Mouse (Mus musculus): Measurements from ENCODE around the gene Mrps12. TPM values are rescaled to one million over a fixed set of nuclear protein-coding genes. Genes with fewer than 3 reads are reported as not detected.

Mrps12 gene
- 129 and 153 TPM in 2 replicates for polyA plus RNA-seq (2014; fragmentation: Nextera tagmentation; extraction: Ambion mirVana)

DNA sequence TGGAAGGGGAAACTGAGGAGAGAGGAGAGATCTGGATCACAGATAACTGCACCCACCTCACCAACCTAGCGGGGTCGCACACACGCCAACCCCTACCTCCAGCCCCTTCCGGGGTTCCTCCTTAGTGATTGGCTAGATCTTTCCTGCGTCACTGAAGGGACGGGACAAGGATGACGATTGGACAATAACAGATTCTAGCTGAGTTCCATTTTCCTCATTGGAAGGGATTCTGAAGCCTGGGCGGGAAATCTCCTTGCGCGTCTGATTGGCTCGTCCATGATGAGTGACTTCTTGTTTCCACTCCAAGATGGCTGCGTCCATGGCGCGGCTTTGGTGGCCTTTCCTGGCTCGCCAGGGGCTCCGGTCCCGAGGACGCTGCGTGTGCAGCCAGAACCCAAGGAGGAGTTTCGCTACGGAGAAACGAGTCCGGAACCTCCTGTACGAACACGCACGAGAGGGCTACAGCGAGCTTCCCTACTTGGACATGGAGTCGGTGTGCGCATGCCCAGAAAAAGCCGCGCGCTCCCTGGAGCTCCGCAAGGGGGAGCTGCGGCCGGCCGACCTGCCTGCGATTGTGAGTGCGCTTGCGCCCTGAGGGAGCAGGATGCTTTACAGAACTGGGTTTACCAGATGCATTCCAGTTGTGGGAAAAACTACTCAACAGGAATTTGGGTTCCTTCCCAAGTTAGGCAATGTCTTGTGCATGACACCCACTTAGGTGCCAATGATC lies at the start of gene Mrps12, which contains the start of gene Sars2:
Mrps12 (minus strand) TSS at position 112 of the 730 bp plus-strand sequence.
Sars2 (plus strand) TSS at position 284 of the 730 bp plus-strand sequence.
- peak within 1 kb of the TSS; percentile 79 for H3K27ac ChIP-seq (ENCODE audit: low read length)
- peaks cover 4% of the 10 kb centered on the region; the same call in 1 of the 2 replicates for H3K4me1 ChIP-seq (ENCODE audit: control insufficient read depth, insufficient read depth, low read length)
- H3K9me3 ChIP-seq (ENCODE audit: control insufficient read depth, low read depth, low read length) = no peaks in the 10 kb centered on the region
- H3K4me3 ChIP-seq (ENCODE audit: low read depth, low read length) = peak within 1 kb of the TSS; percentile 52
- H3K27me3 ChIP-seq (ENCODE audit: control insufficient read depth, insufficient read depth, low read length) = no peaks in the 10 kb centered on the region
- peaks cover 7% of the 10 kb centered on the region; the same call in 1 of the 2 replicates for H3K36me3 ChIP-seq (ENCODE audit: control insufficient read depth, insufficient read depth, low read length)
- ATAC-seq (ENCODE audit: insufficient number of reproducible peaks, insufficient read depth, low FRiP score, low read depth) = peak; percentile 97
- peak within 1 kb of the TSS; percentile 92 for H3K4me2 ChIP-seq (replicated peaks; ENCODE audit: low read depth, low read length)
- WGBS = under 1% methylated on average over 39 of the region's 39 CpGs
- peak within 1 kb of the TSS; percentile 78 for H3K9ac ChIP-seq (replicated peaks; ENCODE audit: low read depth, low read length)

DNA sequence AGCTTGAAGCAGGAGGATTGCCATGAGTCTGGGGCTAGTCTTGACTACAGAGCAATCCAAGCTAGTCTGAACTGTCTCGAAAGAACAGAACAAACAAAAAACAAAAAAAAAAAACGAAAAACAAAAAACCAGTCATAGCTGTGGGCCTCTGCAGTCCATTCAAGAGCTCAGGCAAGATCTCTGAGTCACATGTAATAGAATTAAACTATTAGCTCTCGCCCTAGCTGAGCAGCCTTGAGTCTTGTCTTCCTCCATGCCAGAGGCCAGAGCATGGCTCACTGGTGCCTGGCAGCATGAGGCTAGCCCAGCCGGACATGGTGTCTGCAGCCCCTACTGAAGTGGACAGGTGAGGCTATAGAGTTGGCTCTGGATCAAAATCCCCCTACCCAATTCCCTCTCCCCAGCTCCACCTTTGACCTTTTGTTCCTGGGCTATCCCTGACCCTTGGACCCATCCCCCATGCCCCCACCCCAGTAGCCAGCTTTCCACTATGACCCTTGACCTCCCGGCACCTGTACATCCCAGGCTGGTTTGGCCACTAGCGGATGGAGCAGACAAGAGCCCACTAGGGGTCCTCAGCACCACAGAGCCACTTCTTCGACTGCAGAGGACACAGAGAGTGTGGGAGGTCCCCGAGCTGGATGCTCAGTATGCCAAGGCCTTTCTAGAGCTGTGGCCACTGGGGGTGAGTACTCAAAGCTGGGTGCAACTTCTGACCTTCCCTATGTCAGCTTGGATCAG lies 48.6 kb upstream of the Mrps12 start:
- H3K27me3 ChIP-seq (ENCODE audit: control insufficient read depth, insufficient read depth, low read length) = no peaks in the 10 kb centered on the region
- H3K36me3 ChIP-seq (ENCODE audit: control insufficient read depth, insufficient read depth, low read length) = peaks cover 3% of the 10 kb centered on the region; the same call in 1 of the 2 replicates
- peaks cover 19% of the 10 kb centered on the region for H3K4me1 ChIP-seq (ENCODE audit: control insufficient read depth, insufficient read depth, low read length)
- ATAC-seq (ENCODE audit: insufficient number of reproducible peaks, insufficient read depth, low FRiP score, low read depth) = no peak
- no peaks in the 10 kb centered on the region for H3K9me3 ChIP-seq (ENCODE audit: control insufficient read depth, low read depth, low read length)
- H3K4me3 ChIP-seq (ENCODE audit: low read depth, low read length) = no peak overlapping the region
- H3K4me2 ChIP-seq (replicated peaks; ENCODE audit: low read depth, low read length) = no peak overlapping the region
- peak overlapping the region; percentile 44; the same call in 1 of the 2 replicates for H3K27ac ChIP-seq (ENCODE audit: low read length)
- 59% methylated on average over 8 of the region's 8 CpGs for WGBS
- H3K9ac ChIP-seq (replicated peaks; ENCODE audit: low read depth, low read length) = no peak overlapping the region

GRCm38 (mm10) chr7:28789235-28789634 lies 47.6 kb upstream of the Mrps12 start:
- peaks cover 3% of the 10 kb centered on the region; the same call in 1 of the 2 replicates for H3K36me3 ChIP-seq (ENCODE audit: control insufficient read depth, insufficient read depth, low read length)
- WGBS = 28% methylated on average over 3 of the region's 3 CpGs
- H3K4me3 ChIP-seq (ENCODE audit: low read depth, low read length) = no peak overlapping the region
- no peak overlapping the region for H3K4me2 ChIP-seq (replicated peaks; ENCODE audit: low read depth, low read length)
- no peak overlapping the region; the same call in 1 of the 2 replicates for H3K27ac ChIP-seq (ENCODE audit: low read length)
- no peaks in the 10 kb centered on the region for H3K27me3 ChIP-seq (ENCODE audit: control insufficient read depth, insufficient read depth, low read length)
- no peak for ATAC-seq (ENCODE audit: insufficient number of reproducible peaks, insufficient read depth, low FRiP score, low read depth)
- peaks cover 19% of the 10 kb centered on the region for H3K4me1 ChIP-seq (ENCODE audit: control insufficient read depth, insufficient read depth, low read length)
- no peaks in the 10 kb centered on the region for H3K9me3 ChIP-seq (ENCODE audit: control insufficient read depth, low read depth, low read length)
- no peak overlapping the region for H3K9ac ChIP-seq (replicated peaks; ENCODE audit: low read depth, low read length)

GRCm38 (mm10) chr7:28788307-28789195 lies 46.9 kb upstream of the Mrps12 start, which contains the start of gene Rinl:
TSS of gene Rinl (plus strand) at chr7:28788969.
- Histone ChIP-seq H3K4me1 (ENCODE audit: control insufficient read depth, insufficient read depth, low read length) (peaks cover 19% of the 10 kb centered on the region), H3K9me3 (ENCODE audit: control insufficient read depth, low read depth, low read length) (no peaks in the 10 kb centered on the region), H3K36me3 (ENCODE audit: control insufficient read depth, insufficient read depth, low read length) (peaks cover 6% of the 10 kb centered on the region), H3K4me3 (ENCODE audit: low read depth, low read length) (no peak within 1 kb of the TSS), H3K27me3 (ENCODE audit: control insufficient read depth, insufficient read depth, low read length) (no peaks in the 10 kb centered on the region), H3K27ac (ENCODE audit: low read length) (peak within 1 kb of the TSS; percentile 44; the same call in 1 of the 2 replicates), H3K4me2 (replicated peaks; ENCODE audit: low read depth, low read length) (no peak within 1 kb of the TSS), H3K9ac (replicated peaks; ENCODE audit: low read depth, low read length) (no peak within 1 kb of the TSS)
- WGBS = 44% methylated on average over 5 of the region's 5 CpGs
- ATAC-seq (ENCODE audit: insufficient number of reproducible peaks, insufficient read depth, low FRiP score, low read depth) = no peak

DNA sequence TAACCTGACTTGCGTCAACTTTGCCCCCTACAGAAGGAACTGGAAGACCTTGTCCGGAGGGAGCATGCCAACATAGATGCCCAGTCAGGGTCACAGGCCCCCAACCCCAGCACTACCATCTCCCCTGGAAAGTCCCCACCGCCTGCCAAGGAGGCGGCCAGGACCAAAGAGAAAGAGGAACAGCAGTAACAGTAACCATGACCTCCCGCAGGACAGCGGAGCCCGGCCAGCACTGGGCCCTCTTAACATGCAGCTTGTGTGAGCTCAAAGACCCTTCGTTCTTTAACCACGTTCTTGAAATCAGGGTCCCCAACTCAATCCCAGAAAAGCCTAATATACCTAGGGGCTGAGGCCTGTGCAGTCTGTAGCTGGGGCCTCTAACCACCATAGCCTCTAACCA lies 46.3 kb upstream of the Mrps12 start:
- no peak overlapping the region for H3K4me3 ChIP-seq (ENCODE audit: low read depth, low read length)
- H3K27me3 ChIP-seq (ENCODE audit: control insufficient read depth, insufficient read depth, low read length) = no peaks in the 10 kb centered on the region
- H3K4me1 ChIP-seq (ENCODE audit: control insufficient read depth, insufficient read depth, low read length) = peaks cover 19% of the 10 kb centered on the region
- peaks cover 8% of the 10 kb centered on the region for H3K36me3 ChIP-seq (ENCODE audit: control insufficient read depth, insufficient read depth, low read length)
- no peak overlapping the region for H3K9ac ChIP-seq (replicated peaks; ENCODE audit: low read depth, low read length)
- WGBS = 95% methylated on average over 9 of the region's 9 CpGs
- no peaks in the 10 kb centered on the region for H3K9me3 ChIP-seq (ENCODE audit: control insufficient read depth, low read depth, low read length)
- no peak for ATAC-seq (ENCODE audit: insufficient number of reproducible peaks, insufficient read depth, low FRiP score, low read depth)
- no peak overlapping the region for H3K4me2 ChIP-seq (replicated peaks; ENCODE audit: low read depth, low read length)
- H3K27ac ChIP-seq (ENCODE audit: low read length) = no peak overlapping the region

DNA sequence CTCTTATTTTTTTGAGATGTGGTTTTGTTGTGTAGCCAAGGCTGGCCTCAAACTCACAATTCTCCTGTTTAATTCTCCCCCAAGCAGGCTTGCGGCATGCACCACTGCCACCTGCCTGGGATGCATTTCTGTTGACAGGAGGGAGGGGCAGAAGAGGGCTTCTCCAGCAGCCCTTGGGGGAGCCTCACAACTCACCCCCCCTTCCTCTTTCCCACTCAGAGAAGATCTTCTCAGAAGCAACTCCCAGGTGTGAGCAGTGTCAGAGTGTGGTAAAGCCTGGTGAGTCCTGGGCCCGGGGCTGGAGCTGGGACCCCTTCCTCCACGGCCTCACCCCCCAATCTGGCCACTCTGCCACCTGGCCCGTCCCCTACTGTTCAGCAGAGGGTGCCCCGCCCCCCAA lies 43.5 kb upstream of the Mrps12 start:
- no peaks in the 10 kb centered on the region for H3K27me3 ChIP-seq (ENCODE audit: control insufficient read depth, insufficient read depth, low read length)
- peaks cover 18% of the 10 kb centered on the region for H3K4me1 ChIP-seq (ENCODE audit: control insufficient read depth, insufficient read depth, low read length)
- no peak for ATAC-seq (ENCODE audit: insufficient number of reproducible peaks, insufficient read depth, low FRiP score, low read depth)
- peaks cover 8% of the 10 kb centered on the region for H3K36me3 ChIP-seq (ENCODE audit: control insufficient read depth, insufficient read depth, low read length)
- no peaks in the 10 kb centered on the region for H3K9me3 ChIP-seq (ENCODE audit: control insufficient read depth, low read depth, low read length)
- no peak overlapping the region for H3K4me3 ChIP-seq (ENCODE audit: low read depth, low read length)
- H3K9ac ChIP-seq (replicated peaks; ENCODE audit: low read depth, low read length) = no peak overlapping the region
- no peak overlapping the region for H3K4me2 ChIP-seq (replicated peaks; ENCODE audit: low read depth, low read length)
- no peak overlapping the region for H3K27ac ChIP-seq (ENCODE audit: low read length)
- WGBS = 77% methylated on average over 5 of the region's 5 CpGs

DNA sequence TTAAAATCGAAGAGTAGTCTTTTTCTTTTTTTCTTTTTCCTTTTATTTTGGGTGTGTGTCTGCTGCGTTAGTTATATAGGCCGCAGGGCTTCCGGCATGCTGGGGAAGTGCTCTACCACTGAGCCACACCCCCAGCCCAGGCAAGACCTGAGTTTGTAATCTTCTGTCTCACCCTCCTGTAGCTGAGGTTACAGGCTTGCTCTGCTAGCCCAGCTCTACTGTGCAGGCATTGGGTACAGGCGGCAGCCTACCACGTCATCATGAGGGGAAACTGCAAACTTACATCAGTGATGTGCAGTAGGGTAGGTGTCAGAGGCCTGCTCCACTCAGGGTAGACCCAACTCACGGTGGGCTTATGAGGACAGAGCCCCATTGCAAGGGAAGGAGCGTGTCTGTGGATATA lies 39.6 kb upstream of the Mrps12 start:
- H3K27me3 ChIP-seq (ENCODE audit: control insufficient read depth, insufficient read depth, low read length) = no peaks in the 10 kb centered on the region
- H3K36me3 ChIP-seq (ENCODE audit: control insufficient read depth, insufficient read depth, low read length) = peaks cover 15% of the 10 kb centered on the region
- ATAC-seq (ENCODE audit: insufficient number of reproducible peaks, insufficient read depth, low FRiP score, low read depth) = no peak
- H3K27ac ChIP-seq (ENCODE audit: low read length) = no peak overlapping the region
- 90% methylated on average over 8 of the region's 8 CpGs for WGBS
- H3K4me2 ChIP-seq (replicated peaks; ENCODE audit: low read depth, low read length) = no peak overlapping the region
- H3K4me1 ChIP-seq (ENCODE audit: control insufficient read depth, insufficient read depth, low read length) = peaks cover 5% of the 10 kb centered on the region; the same call in 1 of the 2 replicates
- no peaks in the 10 kb centered on the region for H3K9me3 ChIP-seq (ENCODE audit: control insufficient read depth, low read depth, low read length)
- H3K4me3 ChIP-seq (ENCODE audit: low read depth, low read length) = no peak overlapping the region
- no peak overlapping the region for H3K9ac ChIP-seq (replicated peaks; ENCODE audit: low read depth, low read length)

GRCm38 (mm10) chr7:28780857-28781256 lies 39.2 kb upstream of the Mrps12 start:
- no peak overlapping the region for H3K9ac ChIP-seq (replicated peaks; ENCODE audit: low read depth, low read length)
- H3K27me3 ChIP-seq (ENCODE audit: control insufficient read depth, insufficient read depth, low read length) = no peaks in the 10 kb centered on the region
- H3K9me3 ChIP-seq (ENCODE audit: control insufficient read depth, low read depth, low read length) = no peaks in the 10 kb centered on the region
- H3K27ac ChIP-seq (ENCODE audit: low read length) = no peak overlapping the region; the same call in 1 of the 2 replicates
- H3K4me2 ChIP-seq (replicated peaks; ENCODE audit: low read depth, low read length) = no peak overlapping the region
- H3K36me3 ChIP-seq (ENCODE audit: control insufficient read depth, insufficient read depth, low read length) = peaks cover 12% of the 10 kb centered on the region
- 76% methylated on average over 7 of the region's 7 CpGs for WGBS
- no peak overlapping the region for H3K4me3 ChIP-seq (ENCODE audit: low read depth, low read length)
- peaks cover 5% of the 10 kb centered on the region; the same call in 1 of the 2 replicates for H3K4me1 ChIP-seq (ENCODE audit: control insufficient read depth, insufficient read depth, low read length)
- no peak for ATAC-seq (ENCODE audit: insufficient number of reproducible peaks, insufficient read depth, low FRiP score, low read depth)
